Mouse (Mus musculus): ENCODE data around the gene Bend3. TPM values are rescaled to one million over a fixed set of nuclear protein-coding genes. Genes with fewer than 3 reads are reported as not detected.
"Not testable (repeated sequence)": the region's sequence is repeated elsewhere in the genome, so short reads cannot be mapped to it uniquely, and the experiment has no call there.

Bend3 gene
- total and polyA plus RNA-seq, 3 experiments, result 13.0 to 32.8 (median 18.7) TPM

- Histone ChIP-seq H3K36me3 (ENCODE audit: control insufficient read depth in 1 of 2, insufficient read depth in 2 of 2, low read length in 2 of 2) (no peaks in the 10 kb centered on the region), H3K4me1 (ENCODE audit: control insufficient read depth in 1 of 2, insufficient read depth in 2 of 2, low read length in 2 of 2) (peaks cover 0 to 2% of the 10 kb centered on the region in 2 experiments; a peak in 1 of 4 replicates), H3K9me3 (replicated peaks; ENCODE audit: insufficient read depth, low read length) (no peaks in the 10 kb centered on the region), H3K4me3 (ENCODE audit: control insufficient read depth in 1 of 2, insufficient read depth in 1 of 2, low read depth in 2 of 2, low read length in 2 of 2) (no peak overlapping the region), H3K27ac (ENCODE audit: control insufficient read depth, low read depth, low read length) (no peak overlapping the region), H3K27me3 (ENCODE audit: control insufficient read depth in 1 of 2, insufficient read depth in 2 of 2, low read length in 2 of 2) (no peaks in the 10 kb centered on the region), H3K9ac (ENCODE audit: control insufficient read depth, low read depth, low read length, poor library complexity, severe bottlenecking) (no peak overlapping the region), H3K79me2 (ENCODE audit: control insufficient read depth, insufficient read depth, low read length, poor library complexity) (no peaks in the 10 kb centered on the region)
- TF ChIP-seq RCOR1 (IDR thresholded peaks at IDR 0.05; ENCODE audit: low read depth, low read length) (no peak), EP300 (IDR thresholded peaks at IDR 0.05; ENCODE audit: low read depth in 1 of 2, low read length in 2 of 2) (no peak), ZKSCAN1 (IDR thresholded peaks at IDR 0.05; ENCODE audit: low read depth, low read length) (no peak), USF2 (IDR thresholded peaks at IDR 0.05; ENCODE audit: borderline replicate concordance in 1 of 2, insufficient read depth in 1 of 2, low read depth in 1 of 2, low read length in 2 of 2) (no peak), BHLHE40 (IDR thresholded peaks at IDR 0.05; ENCODE audit: borderline replicate concordance, low read depth, low read length) (no peak), HCFC1 (IDR thresholded peaks at IDR 0.05; ENCODE audit: low read depth, low read length) (no peak), GATA1 (IDR thresholded peaks at IDR 0.05; ENCODE audit: low read depth, low read length) (no peak), RAD21 (IDR thresholded peaks at IDR 0.05; ENCODE audit: low read depth, low read length) (no peak), MAZ (IDR thresholded peaks at IDR 0.05; ENCODE audit: low read depth, low read length) (no peak), TCF12 (IDR thresholded peaks at IDR 0.05; ENCODE audit: low read depth, low read length) (no peak), ELF1 (IDR thresholded peaks at IDR 0.05; ENCODE audit: low read depth, low read length) (no peak)
- DNase-seq (ENCODE audit: low read depth, low spot score), result no peak
Measured at GRCm38 (mm10) chr10:43519977-43520376, 41.3 kb downstream of the Bend3 start.

DNA sequence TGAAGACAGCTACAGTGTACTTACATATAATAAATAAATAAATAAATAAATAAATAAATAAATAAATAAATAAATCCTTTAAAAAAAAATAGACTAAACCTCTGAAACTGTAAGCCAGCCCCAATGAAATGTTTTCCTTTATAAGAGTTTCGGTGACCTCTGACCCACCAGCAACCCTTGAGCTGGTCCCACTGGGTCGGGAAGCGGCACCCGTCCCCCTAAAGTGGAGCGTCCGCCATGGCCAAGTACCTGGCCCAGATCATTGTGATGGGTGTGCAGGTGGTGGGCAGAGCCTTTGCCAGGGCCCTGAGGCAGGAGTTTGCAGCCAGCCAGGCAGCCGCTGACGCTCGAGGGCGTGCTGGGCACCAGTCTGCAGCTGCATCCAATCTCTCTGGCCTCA, 45.3 kb downstream of the Bend3 start, which contains the start of gene Gm9803:
Gene Gm9803, plus strand, starts transcription at position 154 of the 400 bp plus-strand sequence.
- H3K9me3 ChIP-seq (replicated peaks; ENCODE audit: insufficient read depth, low read length); H3K4me1 ChIP-seq (ENCODE audit: control insufficient read depth in 1 of 2, insufficient read depth in 2 of 2, low read length in 2 of 2); H3K9ac ChIP-seq (ENCODE audit: control insufficient read depth, low read depth, low read length, poor library complexity, severe bottlenecking); DNase-seq (ENCODE audit: low read depth, low spot score); H3K4me3 ChIP-seq (ENCODE audit: control insufficient read depth in 1 of 2, insufficient read depth in 1 of 2, low read depth in 2 of 2, low read length in 2 of 2); H3K27me3 ChIP-seq (ENCODE audit: control insufficient read depth in 1 of 2, insufficient read depth in 2 of 2, low read length in 2 of 2); H3K27ac ChIP-seq (ENCODE audit: control insufficient read depth, low read depth, low read length); H3K36me3 ChIP-seq (ENCODE audit: control insufficient read depth in 1 of 2, insufficient read depth in 2 of 2, low read length in 2 of 2); H3K79me2 ChIP-seq (ENCODE audit: control insufficient read depth, insufficient read depth, low read length, poor library complexity): not testable (repeated sequence)

DNA sequence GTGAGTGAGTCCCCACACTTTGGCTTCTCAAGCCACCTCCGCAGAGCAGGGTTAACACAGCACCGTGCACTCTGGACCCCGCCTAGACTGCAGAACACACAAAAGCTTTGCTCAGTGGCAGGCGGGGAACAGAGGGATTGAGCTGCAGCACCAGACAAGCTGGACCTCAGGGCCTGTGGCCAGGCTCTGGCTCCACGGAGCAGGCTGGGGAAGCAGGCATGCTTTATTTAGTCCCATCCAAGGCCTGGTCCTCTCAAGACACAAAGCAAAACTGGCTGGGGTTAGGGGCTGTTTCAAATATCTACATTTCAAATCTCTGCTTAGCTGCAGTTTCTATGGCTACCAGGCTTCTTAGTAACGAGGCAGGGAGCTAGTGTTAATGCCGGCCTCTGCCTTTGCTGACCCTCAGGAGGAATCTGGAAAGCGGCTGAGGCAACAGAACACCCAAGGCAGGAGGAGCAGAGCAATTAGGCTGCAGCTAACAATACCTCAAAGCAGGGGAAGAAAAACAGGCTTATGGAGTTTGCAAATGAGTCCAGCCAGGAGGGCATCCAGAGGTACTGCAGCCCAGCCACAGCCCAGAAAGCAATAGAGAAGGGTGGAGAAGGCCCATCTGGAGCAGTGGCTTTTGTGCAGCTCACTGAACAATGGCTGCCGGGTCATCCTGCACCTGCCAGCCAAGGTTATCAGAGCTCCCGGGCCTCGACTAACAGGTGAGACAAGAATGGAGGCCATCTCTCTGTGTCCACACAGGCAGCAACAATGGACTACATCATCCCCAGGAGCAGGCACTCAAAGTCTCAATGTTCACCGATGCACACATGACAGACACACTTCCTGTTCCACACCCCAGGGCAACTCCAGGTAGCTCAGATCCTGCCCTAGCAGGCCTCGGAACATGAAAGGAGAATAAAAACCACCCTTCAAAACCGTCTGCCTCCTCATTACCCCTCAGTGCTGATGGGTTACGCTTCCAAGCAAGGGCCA, 48.9 kb downstream of the Bend3 start:
- Histone ChIP-seq H3K27ac (ENCODE audit: control insufficient read depth, low read depth, low read length) (no peak overlapping the region), H3K9ac (ENCODE audit: control insufficient read depth, low read depth, low read length, poor library complexity, severe bottlenecking) (no peak overlapping the region), H3K27me3 (ENCODE audit: control insufficient read depth in 1 of 2, insufficient read depth in 2 of 2, low read length in 2 of 2) (no peaks in the 10 kb centered on the region), H3K79me2 (ENCODE audit: control insufficient read depth, insufficient read depth, low read length, poor library complexity) (no peaks in the 10 kb centered on the region), H3K36me3 (ENCODE audit: control insufficient read depth in 1 of 2, insufficient read depth in 2 of 2, low read length in 2 of 2) (peaks cover 0 to 2% of the 10 kb centered on the region in 2 experiments; a peak in 1 of 4 replicates), H3K9me3 (replicated peaks; ENCODE audit: insufficient read depth, low read length) (no peaks in the 10 kb centered on the region), H3K4me1 (ENCODE audit: control insufficient read depth in 1 of 2, insufficient read depth in 2 of 2, low read length in 2 of 2) (no peaks in the 10 kb centered on the region), H3K4me3 (ENCODE audit: control insufficient read depth in 1 of 2, insufficient read depth in 1 of 2, low read depth in 2 of 2, low read length in 2 of 2) (no peak overlapping the region)
- TF ChIP-seq TAL1 (IDR thresholded peaks at IDR 0.05; ENCODE audit: low read length), result no peak
- no peak for TF ChIP-seq MYB (IDR thresholded peaks at IDR 0.05; ENCODE audit: low read depth, low read length)
- no peak for TF ChIP-seq SMC3 (IDR thresholded peaks at IDR 0.05; ENCODE audit: low read depth, low read length)
- TF ChIP-seq NRF1 (IDR thresholded peaks at IDR 0.05; ENCODE audit: insufficient read depth, low read depth, low read length, poor library complexity, severe bottlenecking), result no peak
- TF ChIP-seq UBTF (IDR thresholded peaks at IDR 0.05; ENCODE audit: borderline replicate concordance, insufficient read depth, low read depth, low read length), result no peak
- no peak for TF ChIP-seq EP300 (IDR thresholded peaks at IDR 0.05; ENCODE audit: low read depth in 1 of 2, low read length in 2 of 2)
- TF ChIP-seq MAX (IDR thresholded peaks at IDR 0.05; ENCODE audit: low read length), result no peak
- TF ChIP-seq GABPA (IDR thresholded peaks at IDR 0.05; ENCODE audit: low read depth, low read length), result no peak
- no peak for TF ChIP-seq MYC (IDR thresholded peaks at IDR 0.05; ENCODE audit: low read depth, low read length)
- TF ChIP-seq USF1 (IDR thresholded peaks at IDR 0.05; ENCODE audit: low read depth, low read length), result no peak
- no peak for TF ChIP-seq CHD2 (IDR thresholded peaks at IDR 0.05; ENCODE audit: low read length)
- DNase-seq (ENCODE audit: low read depth, low spot score), result no peak

Data from MEL (cell line).